Mouse (Mus musculus) CD8-positive naive resting alpha-beta T cell, adult 57 days (primary cell): ENCODE measurements around the gene 4933421I07Rik. TPM values are rescaled to one million over a fixed set of nuclear protein-coding genes. Genes with fewer than 3 reads are reported as not detected.

ENCODE experiments used
- total RNA-seq: library from RNA; stranded (reverse); gene quantifications from one replicate; pipeline ENCODE4 v1.2.4, GENCODE M21; 2023

The 4933421I07Rik gene
- not detected for total RNA-seq

GRCm38 (mm10) chr7:42447850-42448249 is at the start of gene 4933421I07Rik:
TSS of gene 4933421I07Rik (minus strand) at chr7:42448120.

Other genes starting within 250 kb of the 4933421I07Rik start
- not detected for gene Vmn2r61, start 188.1 kb downstream of the 4933421I07Rik start, total RNA-seq
- gene Zfp141, start 57.6 kb upstream of the 4933421I07Rik start, total RNA-seq = 38.3 TPM
- not detected for gene Gm21028, start 130.5 kb upstream of the 4933421I07Rik start, total RNA-seq
- gene Zfp977, start 144.4 kb upstream of the 4933421I07Rik start, total RNA-seq = not detected
- gene Zfp976, start 194.5 kb upstream of the 4933421I07Rik start, total RNA-seq = 0.24 TPM
- gene Zfp975, start 244.6 kb upstream of the 4933421I07Rik start, total RNA-seq = 1.6 TPM